Mouse (Mus musculus) layer of hippocampus, postnatal 10 days (tissue): Measurements from ENCODE around the gene Rbbp8nl. TPM values are rescaled to one million over a fixed set of nuclear protein-coding genes. Genes with fewer than 3 reads are reported as not detected.

Source experiments
- DNase-seq, 2 experiments: peaks; one replicate each; pipeline ENCODE4 v3.0.0; 2021; ENCODE audit warnings: low spot score in 2 of 2
- microRNA-seq, 2 experiments: library from miRNA; unstranded; fragments of <30 nt; microRNA quantifications; one replicate each; pipeline ENCODE4 v1.2.0; 2021
- total RNA-seq, 2 experiments: library from RNA; stranded (reverse); gene quantifications; 2 replicates each; pipeline ENCODE4 v1.2.3; 2021

Rbbp8nl gene
- total RNA-seq, 2 experiments from 2014 or later: not detected

DNA sequence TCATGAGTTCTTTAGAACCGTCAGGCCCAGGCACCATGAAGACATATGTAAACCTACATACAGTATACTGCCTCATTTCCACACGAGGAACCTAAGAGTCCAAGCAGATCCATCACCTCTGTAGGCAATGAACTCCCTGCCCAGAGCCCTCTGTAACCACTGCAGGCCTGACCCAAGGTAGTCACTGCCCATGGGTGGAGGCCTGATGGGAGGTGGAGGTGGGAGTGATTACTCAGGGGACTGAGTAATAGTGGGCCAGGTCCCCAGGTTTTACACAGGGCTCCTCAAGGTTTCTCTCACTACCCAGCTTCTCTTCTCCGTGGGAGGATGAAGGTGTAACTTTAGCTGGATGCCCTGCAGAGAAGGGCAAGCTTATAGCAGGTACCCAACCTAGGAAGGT, 60.5 kb downstream of the Rbbp8nl start:
- no peak for DNase-seq

DNA sequence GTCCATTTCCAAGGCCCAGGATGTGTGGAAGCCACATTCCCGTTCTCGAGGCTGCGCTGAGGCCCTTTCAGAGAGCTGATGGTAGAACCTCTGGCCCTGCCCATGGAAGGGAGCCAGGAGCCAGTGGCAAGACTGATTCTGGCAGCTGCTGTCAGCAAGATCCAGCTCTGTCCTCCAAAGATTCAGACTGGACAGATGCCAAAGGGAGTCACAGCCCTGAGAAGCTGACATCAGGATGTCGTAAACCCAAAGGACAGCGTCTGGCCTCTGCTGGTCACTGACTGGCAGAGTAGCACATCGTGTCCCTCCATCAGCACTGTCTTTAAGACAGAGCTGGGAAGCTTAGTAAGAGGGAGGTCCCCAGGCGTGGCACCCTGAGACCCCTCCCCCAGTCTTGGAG, 61.1 kb downstream of the Rbbp8nl start:
- no peak for DNase-seq

DNA sequence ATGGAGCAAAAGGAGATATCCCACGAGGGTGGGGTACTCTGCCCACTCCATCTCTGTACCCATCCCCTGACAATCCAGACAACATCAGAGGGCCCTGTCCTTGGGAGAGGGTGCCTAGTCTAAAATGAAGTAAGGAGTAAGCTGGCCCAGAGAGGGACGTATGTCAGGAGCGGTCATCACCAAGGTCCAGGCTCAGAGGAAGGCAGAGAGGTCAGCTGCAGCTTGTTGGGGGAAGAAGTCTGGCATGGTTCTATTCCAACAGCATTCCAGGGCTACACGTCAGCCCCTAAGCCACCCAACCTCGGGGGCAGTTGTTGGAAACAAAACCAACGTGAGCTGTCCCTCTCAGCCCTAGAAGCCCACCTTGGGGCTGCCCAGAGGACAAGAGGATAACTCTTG, 61.6 kb downstream of the Rbbp8nl start:
- no peak for DNase-seq

Small RNA genes within 50 kb of the gene (microRNA-seq; reads per million reads assigned to microRNA genes)
- gene Mir3091: 0 reads per million in 2 experiments

Other genes starting within 250 kb of the Rbbp8nl start
- 100 to 1,000 TPM; 215 to 226 TPM for gene Psma7, start 247.4 kb downstream of the Rbbp8nl start, total RNA-seq
- gene Ss18l1, start 247.4 kb downstream of the Rbbp8nl start, total RNA-seq: 10 to 100 TPM; 38.0 to 40.6 TPM
- gene Mtg2, start 219.3 kb downstream of the Rbbp8nl start, total RNA-seq: 10 to 100 TPM; 15.0 to 17.7 TPM
- 10 to 100 TPM; 15.3 to 16.2 TPM for gene Hrh3, start 185.4 kb downstream of the Rbbp8nl start, total RNA-seq
- gene Osbpl2, start 170.6 kb downstream of the Rbbp8nl start, total RNA-seq: 10 to 100 TPM; 53.2 to 54.4 TPM
- gene Adrm1, start 118.4 kb downstream of the Rbbp8nl start, total RNA-seq: 100 to 1,000 TPM; 107 to 117 TPM
- 1 to 10 TPM; 8.1 to 9.6 TPM for gene Lama5, start 64.0 kb downstream of the Rbbp8nl start, total RNA-seq
- 100 to 1,000 TPM; 654 to 715 TPM for gene Rps21, start 32.5 kb downstream of the Rbbp8nl start, total RNA-seq
- gene Cables2, start 16.4 kb downstream of the Rbbp8nl start, total RNA-seq: 10 to 100 TPM; 38.6 to 40.1 TPM
- not detected for gene Gata5, start 44.8 kb upstream of the Rbbp8nl start, total RNA-seq
- gene Slco4a1, start 166.4 kb upstream of the Rbbp8nl start, total RNA-seq: 1 to 10 TPM; 1.5 to 2.6 TPM
- gene Ntsr1, start 210.1 kb upstream of the Rbbp8nl start, total RNA-seq: 10 to 100 TPM; 16.2 to 16.9 TPM